Mouse (Mus musculus) inflammation-experienced regulatory T-cells, adult 6 months (primary cell): ENCODE data around the gene Dhtkd1. TPM values are rescaled to one million over a fixed set of nuclear protein-coding genes. Genes with fewer than 3 reads are reported as not detected.
"Not testable (repeated sequence)": the region's sequence is repeated elsewhere in the genome, so short reads cannot be mapped to it uniquely, and the experiment has no call there.

Experiments used
- ATAC-seq: one replicate; pipeline ENCODE4 v1.8.0; 2017
- polyA plus RNA-seq, 3 experiments: library from polyadenylated mRNA; unstranded; fragments of 100-300 nt; shearing (Covaris generic); gene quantifications; one replicate each; pipeline ENCODE4 v1.2.1; 2017

Dhtkd1 gene
- polyA plus RNA-seq: under 1 TPM in 2 of 3 experiments, not detected in 1; 0.12 to 0.33 TPM

- peak; percentile 21 for ATAC-seq
Observed at GRCm38 (mm10) chr2:5942416-5943032, at the start of gene Dhtkd1. Dhtkd1 (minus strand) TSS chr2:5942792.

GRCm38 (mm10) chr2:5977532-5977931 lies 34.9 kb upstream of the Dhtkd1 start:
- ATAC-seq: no peak

GRCm38 (mm10) chr2:5970629-5971028 lies 28.0 kb upstream of the Dhtkd1 start:
- ATAC-seq: not testable (repeated sequence)

GRCm38 (mm10) chr2:5965972-5966371 lies 23.4 kb upstream of the Dhtkd1 start:
- ATAC-seq: no peak

GRCm38 (mm10) chr2:5963729-5964128 lies 21.1 kb upstream of the Dhtkd1 start:
- ATAC-seq: not testable (repeated sequence)

- no peak for ATAC-seq
Observed at GRCm38 (mm10) chr2:5962265-5962664, 19.7 kb upstream of the Dhtkd1 start.

- no peak for ATAC-seq
Observed at GRCm38 (mm10) chr2:5957705-5958104, 15.1 kb upstream of the Dhtkd1 start.

- peak; percentile 35 for ATAC-seq
Observed at GRCm38 (mm10) chr2:5951621-5952211, 9.1 kb upstream of the Dhtkd1 start.

- peak; percentile 87 for ATAC-seq
Observed at GRCm38 (mm10) chr2:5950766-5951595, 8.4 kb upstream of the Dhtkd1 start, which contains the start of gene Upf2. Upf2 (plus strand) TSS chr2:5951469.

- ATAC-seq: no peak
Observed at GRCm38 (mm10) chr2:5950305-5950704, 7.7 kb upstream of the Dhtkd1 start.

GRCm38 (mm10) chr2:5949821-5950220 lies 7.2 kb upstream of the Dhtkd1 start:
- not testable (repeated sequence) for ATAC-seq

- ATAC-seq: no peak
Observed at GRCm38 (mm10) chr2:5948964-5949363, 6.4 kb upstream of the Dhtkd1 start.

- ATAC-seq: no peak
Observed at GRCm38 (mm10) chr2:5946876-5947275, 4.3 kb upstream of the Dhtkd1 start.

- no peak for ATAC-seq
Observed at GRCm38 (mm10) chr2:5945629-5946028, 3.0 kb upstream of the Dhtkd1 start.

- no peak for ATAC-seq
Observed at GRCm38 (mm10) chr2:5943071-5943470, 479 bp upstream of the Dhtkd1 start.

GRCm38 (mm10) chr2:5941861-5942415 lies 654 bp downstream of the Dhtkd1 start:
- no peak for ATAC-seq

GRCm38 (mm10) chr2:5940936-5941335 lies 1.7 kb downstream of the Dhtkd1 start:
- ATAC-seq: no peak

GRCm38 (mm10) chr2:5939911-5940310 lies 2.7 kb downstream of the Dhtkd1 start:
- ATAC-seq: no peak

- ATAC-seq: no peak
Observed at GRCm38 (mm10) chr2:5939319-5939718, 3.3 kb downstream of the Dhtkd1 start.

GRCm38 (mm10) chr2:5936550-5936949 lies 6.0 kb downstream of the Dhtkd1 start:
- no peak for ATAC-seq

GRCm38 (mm10) chr2:5936068-5936467 lies 6.5 kb downstream of the Dhtkd1 start:
- no peak for ATAC-seq

GRCm38 (mm10) chr2:5934936-5935335 lies 7.7 kb downstream of the Dhtkd1 start:
- ATAC-seq: no peak

- no peak for ATAC-seq
Observed at GRCm38 (mm10) chr2:5931938-5932337, 10.7 kb downstream of the Dhtkd1 start.
